ENCODE assay signal across 9 mouse cellular contexts in the genomic region with DNA sequence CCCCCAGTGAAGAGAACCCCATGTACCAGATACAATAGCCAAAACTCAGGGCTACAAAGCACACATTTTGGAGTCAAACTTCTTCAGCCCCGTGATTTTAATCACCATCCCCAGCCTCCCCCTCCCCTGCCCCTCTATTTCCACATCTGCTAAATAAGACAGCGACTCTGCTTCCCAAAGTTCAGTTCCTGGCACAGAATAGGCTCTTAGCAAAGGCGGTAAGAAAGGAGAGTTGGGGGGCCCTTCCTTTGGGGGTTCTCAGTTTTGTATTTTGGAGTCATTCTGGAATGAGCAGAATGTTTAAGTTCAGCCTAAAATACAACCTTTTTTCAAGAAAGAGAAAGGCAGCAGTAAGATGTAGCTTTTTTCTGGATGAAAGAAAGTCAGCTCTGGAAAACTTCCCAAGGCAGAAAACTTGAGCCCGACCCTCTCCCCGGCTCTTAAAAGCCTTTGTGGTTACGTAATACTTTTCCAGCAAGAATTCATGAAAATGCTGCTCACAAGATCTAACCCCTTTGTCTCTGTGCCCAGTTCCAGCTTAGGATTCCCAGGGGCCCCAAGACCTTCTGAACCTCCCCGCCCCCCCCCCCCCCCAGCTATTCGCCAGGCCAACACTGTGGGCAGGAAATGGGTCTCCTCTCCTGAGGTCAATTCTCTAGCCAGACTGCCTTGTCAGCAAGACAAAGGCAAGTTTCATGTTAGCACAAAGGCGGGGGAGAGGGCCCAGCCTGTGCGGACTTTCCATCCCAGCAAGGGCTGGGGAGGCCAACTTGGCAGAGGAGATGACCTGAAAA. TPM values are rescaled to one million over a fixed set of nuclear protein-coding genes. Genes with fewer than 3 reads are reported as not detected.
DNase-seq lines count a peak whose midpoint lies in the region; ATAC-seq and TF ChIP-seq lines count a peak whose summit lies in the region.
"Had no signal": no experiment of that assay in that cellular context is flagged by ENCODE, and none has a peak within 500 bp of the region (broad histone marks: within the 10 kb centered on the region; RNA-seq: fewer than 3 reads in every experiment).

No protein-coding gene starts in this region.

- H3K27me3 ChIP-seq in liver, postnatal 0 days (ENCODE audit: insufficient read depth, low read length), result no peaks in the 10 kb centered on the region
- H3K27me3 ChIP-seq in embryonic facial prominence, embryonic 14.5 days (replicated peaks; ENCODE audit: control insufficient read depth, insufficient read depth, low read length), result no peaks in the 10 kb centered on the region
- H3K27me3 ChIP-seq in heart, embryonic 13.5 days (replicated peaks), result no peaks in the 10 kb centered on the region
- H3K27me3 ChIP-seq in kidney, embryonic 16.5 days (ENCODE audit: insufficient read depth, low read length), result no peaks in the 10 kb centered on the region
- no peaks in the 10 kb centered on the region for H3K27me3 ChIP-seq in stomach, embryonic 16.5 days (ENCODE audit: control insufficient read depth, insufficient read depth, low read length)

- TF ChIP-seq EP300 in liver, postnatal 0 days (IDR thresholded peaks at IDR 0.05; ENCODE audit: low read depth), result no peak

- no peaks in the 10 kb centered on the region for H3K4me1 ChIP-seq in liver, postnatal 0 days (ENCODE audit: insufficient read depth)
- peaks cover 26% of the 10 kb centered on the region for H3K4me1 ChIP-seq in embryonic facial prominence, embryonic 14.5 days (ENCODE audit: control insufficient read depth, insufficient read depth, low read length)
- H3K4me1 ChIP-seq in heart, embryonic 13.5 days, result peaks cover 20% of the 10 kb centered on the region
- H3K4me1 ChIP-seq in kidney, embryonic 16.5 days (ENCODE audit: insufficient read depth, low read length), result peaks cover 20% of the 10 kb centered on the region
- peaks cover 10% of the 10 kb centered on the region; the same call in 1 of the 2 replicates for H3K4me1 ChIP-seq in stomach, embryonic 16.5 days (ENCODE audit: control insufficient read depth, insufficient read depth, low read length)

- no peaks in the 10 kb centered on the region for H3K36me3 ChIP-seq in liver, postnatal 0 days (replicated peaks; ENCODE audit: insufficient read depth, low read length)
- H3K36me3 ChIP-seq in embryonic facial prominence, embryonic 14.5 days (ENCODE audit: control insufficient read depth, insufficient read depth, low read length), result peaks cover 53% of the 10 kb centered on the region
- H3K36me3 ChIP-seq in heart, embryonic 13.5 days, result peaks cover 38% of the 10 kb centered on the region
- peaks cover 29% of the 10 kb centered on the region for H3K36me3 ChIP-seq in kidney, embryonic 16.5 days (ENCODE audit: insufficient read depth, low read length)
- peaks cover 11% of the 10 kb centered on the region for H3K36me3 ChIP-seq in stomach, embryonic 16.5 days (ENCODE audit: control insufficient read depth, insufficient read depth, low read length)

- no peak overlapping the region for H3K27ac ChIP-seq in liver, postnatal 0 days (ENCODE audit: low read depth)
- peak overlapping the region; percentile 95 for H3K27ac ChIP-seq in embryonic facial prominence, embryonic 14.5 days (replicated peaks; ENCODE audit: low read depth, low read length)
- H3K27ac ChIP-seq in heart, embryonic 13.5 days (replicated peaks), result peak overlapping the region; percentile 92
- H3K27ac ChIP-seq in kidney, embryonic 16.5 days (ENCODE audit: low read length), result peak overlapping the region; percentile 85
- peak overlapping the region; percentile 76 for H3K27ac ChIP-seq in stomach, embryonic 16.5 days (ENCODE audit: low read length)
- H3K27ac ChIP-seq: liver, embryonic 14.5 days had no signal

- H3K9me3 ChIP-seq in liver, postnatal 0 days (ENCODE audit: low read length), result no peaks in the 10 kb centered on the region
- no peaks in the 10 kb centered on the region for H3K9me3 ChIP-seq in embryonic facial prominence, embryonic 14.5 days (ENCODE audit: control insufficient read depth, low read length)
- no peaks in the 10 kb centered on the region for H3K9me3 ChIP-seq in heart, embryonic 13.5 days
- H3K9me3 ChIP-seq in kidney, embryonic 16.5 days (ENCODE audit: low read length), result no peaks in the 10 kb centered on the region
- H3K9me3 ChIP-seq in stomach, embryonic 16.5 days (replicated peaks; ENCODE audit: control insufficient read depth, low read length), result no peaks in the 10 kb centered on the region

- H3K9ac ChIP-seq in liver, postnatal 0 days (replicated peaks), result no peak overlapping the region
- peak overlapping the region; percentile 48; the same call in 1 of the 2 replicates for H3K9ac ChIP-seq in embryonic facial prominence, embryonic 14.5 days (ENCODE audit: low read depth, low read length)
- peak overlapping the region; percentile 6; the same call in 1 of the 2 replicates for H3K9ac ChIP-seq in heart, embryonic 13.5 days
- peak overlapping the region; percentile 40; the same call in 1 of the 2 replicates for H3K9ac ChIP-seq in kidney, embryonic 16.5 days (replicated peaks; ENCODE audit: low read length)
- 0 out of 2 replicates have a peak overlapping the region, but pooled peaks have one; percentile 24 for H3K9ac ChIP-seq in stomach, embryonic 16.5 days (ENCODE audit: low read length)
- H3K9ac ChIP-seq: liver, embryonic 14.5 days had no signal

- WGBS in liver, postnatal 0 days (ENCODE audit: insufficient replicate concordance), result 59% methylated on average over 10 of the region's 10 CpGs
- WGBS in embryonic facial prominence, embryonic 14.5 days, result 6% methylated on average over 9 of the region's 10 CpGs
- 39% methylated on average over 10 of the region's 10 CpGs for WGBS in heart, embryonic 13.5 days
- WGBS in kidney, embryonic 16.5 days, result 8% methylated on average over 9 of the region's 10 CpGs
- WGBS in stomach, embryonic 16.5 days, result 19% methylated on average over 10 of the region's 10 CpGs

- peak; percentile 29 for DNase-seq in liver
- DNase-seq in liver, postnatal 0 days, result no peak
- DNase-seq in embryonic facial prominence, embryonic 14.5 days (ENCODE audit: low spot score), result peak; percentile 95
- peak; percentile 50 for DNase-seq in lung, postnatal 36 days

- TF ChIP-seq CTCF in liver, postnatal 0 days (IDR thresholded peaks at IDR 0.05; ENCODE audit: low read depth), result no peak

- no peak overlapping the region for H3K4me3 ChIP-seq in liver, postnatal 0 days (ENCODE audit: low read depth, low read length)
- H3K4me3 ChIP-seq in embryonic facial prominence, embryonic 14.5 days (ENCODE audit: low read depth, low read length), result no peak overlapping the region
- H3K4me3 ChIP-seq in heart, embryonic 13.5 days, result no peak overlapping the region
- no peak overlapping the region for H3K4me3 ChIP-seq in kidney, embryonic 16.5 days (ENCODE audit: low read length)
- no peak overlapping the region for H3K4me3 ChIP-seq in stomach, embryonic 16.5 days (replicated peaks; ENCODE audit: low read length)

- H3K4me2 ChIP-seq in liver, postnatal 0 days (ENCODE audit: low read depth, low read length), result no peak overlapping the region
- H3K4me2 ChIP-seq in embryonic facial prominence, embryonic 14.5 days (ENCODE audit: low read depth, low read length), result peak overlapping the region; percentile 25; the same call in 1 of the 2 replicates
- H3K4me2 ChIP-seq in heart, embryonic 13.5 days, result no peak overlapping the region
- H3K4me2 ChIP-seq in kidney, embryonic 16.5 days (replicated peaks; ENCODE audit: low read depth, low read length), result no peak overlapping the region
- H3K4me2 ChIP-seq in stomach, embryonic 16.5 days (ENCODE audit: low read depth, low read length), result 0 out of 2 replicates have a peak overlapping the region, but pooled peaks have one; percentile 22

- no peak for ATAC-seq in liver, postnatal 0 days
- peak; percentile 93 for ATAC-seq in embryonic facial prominence, embryonic 14.5 days (ENCODE audit: low read depth)
- peak; percentile 69; the same call in 1 of the 2 replicates for ATAC-seq in heart, embryonic 13.5 days (ENCODE audit: extremely low read depth, insufficient number of reproducible peaks, low FRiP score, low TSS enrichment)
- ATAC-seq in kidney, embryonic 16.5 days (ENCODE audit: low FRiP score, low TSS enrichment), result peak; percentile 89
- peak; percentile 92 for ATAC-seq in stomach, embryonic 16.5 days (ENCODE audit: insufficient read depth, low FRiP score)
- no peak for ATAC-seq in erythroid progenitor cell, adult 5-6 weeks (replicated peaks; ENCODE audit: low FRiP score, poor library complexity, severe bottlenecking)

RNA-seq across cellular contexts. Expression of gene Sh3pxd2b, which starts 35.9 kb away (rescaled TPM):
- polyA plus RNA-seq in liver, postnatal 0 days (2015; fragmentation: Nextera tagmentation; extraction: Ambion mirVana), result 0.49 and 0.79 TPM in 2 replicates
- polyA plus RNA-seq in embryonic facial prominence, embryonic 14.5 days (2014; fragmentation: Nextera tagmentation; extraction: Ambion mirVana), result 28.7 and 31.3 TPM in 2 replicates
- 11.5 and 12.1 TPM in 2 replicates for polyA plus RNA-seq in heart, embryonic 13.5 days (2015; fragmentation: Nextera tagmentation; extraction: Ambion mirVana)
- polyA plus RNA-seq in kidney, embryonic 16.5 days (2015; fragmentation: Nextera tagmentation; extraction: Ambion mirVana), result 17.7 and 20.8 TPM in 2 replicates
- polyA plus RNA-seq in stomach, embryonic 16.5 days (2015; fragmentation: Nextera tagmentation; extraction: Ambion mirVana), result 21.3 and 21.5 TPM in 2 replicates
- 0.72 and 2.1 TPM in 2 replicates for total RNA-seq in erythroid progenitor cell, adult 5-6 weeks (2015; ENCODE audit: low replicate concordance)
- total RNA-seq in erythroid progenitor cell, adult 5-6 weeks (2017; ENCODE audit: low replicate concordance), result 0.26 TPM in 1 of 2 replicates, not detected in the other

Comparison
In these comparisons a context has a peak if more than half of its experiments do, and no peak if none do; other contexts are left out.
1. ATAC-seq: peak in embryonic facial prominence, embryonic 14.5 days (single experiment), heart, embryonic 13.5 days (single experiment), kidney, embryonic 16.5 days (single experiment) and stomach, embryonic 16.5 days (single experiment); none in liver, postnatal 0 days (single experiment) and erythroid progenitor cell, adult 5-6 weeks (single experiment).
2. H3K4me2 ChIP-seq: peak in embryonic facial prominence, embryonic 14.5 days (single experiment) and stomach, embryonic 16.5 days (single experiment); none in liver, postnatal 0 days (single experiment), heart, embryonic 13.5 days (single experiment) and kidney, embryonic 16.5 days (single experiment).